Mouse (Mus musculus): ENCODE measurements around the gene Cyp2d34.

DNA sequence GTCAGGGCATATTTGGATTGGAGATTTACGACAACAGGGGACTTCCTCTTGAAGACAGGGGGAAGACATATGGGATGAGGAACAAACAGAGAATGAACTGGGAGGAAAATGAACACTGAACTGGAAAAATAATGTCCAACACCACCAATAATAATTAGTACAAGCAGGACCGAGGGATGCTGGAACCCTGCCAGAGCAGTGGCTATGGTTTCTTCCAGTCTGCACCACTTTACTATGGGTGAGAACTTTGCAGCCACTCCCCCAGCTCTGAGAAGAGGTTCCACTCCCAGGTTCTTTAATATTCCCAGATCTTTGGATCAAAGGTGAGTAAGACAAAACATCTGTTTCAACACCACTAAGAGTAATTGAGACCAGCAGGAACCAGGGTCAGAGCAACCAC lies 41.7 kb downstream of the Cyp2d34 start:
- TF ChIP-seq CTCF (IDR thresholded peaks at IDR 0.05; ENCODE audit: borderline replicate concordance, insufficient read depth, low read depth, low read length) (no peak), POLR2A (IDR thresholded peaks at IDR 0.05; ENCODE audit: borderline replicate concordance, insufficient read depth, low read length) (no peak)
